Comparison of ENCODE assay signal across 24 mouse cellular contexts in genomic region chr13:20118909-20119308, GRCm38 (mm10).
"Had no signal": no experiment of that assay in that cellular context is flagged by ENCODE, and none has a peak within 500 bp of the region (broad histone marks: within the 10 kb centered on the region; RNA-seq: fewer than 3 reads in every experiment).

No protein-coding gene starts in this region.

- DNase-seq: cerebellum, adult 9-10 months; cerebellum, adult 9-11 months; cerebellum, postnatal 10 days; cerebellum, postnatal 14 days; cerebellum, postnatal 25 days; cerebellum, postnatal 36 days; embryo, embryonic 11 days; forebrain, postnatal 0 days; gastrocnemius, postnatal 10 days; gastrocnemius, postnatal 14 days; gastrocnemius, postnatal 25 days; gastrocnemius, postnatal 36 days; heart, adult 18-20 months; heart, adult 2 months had no signal

- H3K27ac ChIP-seq: embryonic facial prominence, embryonic 10.5 days; embryonic facial prominence, embryonic 12.5 days; embryonic facial prominence, embryonic 13.5 days; embryonic facial prominence, embryonic 15.5 days; forebrain, embryonic 10.5 days; forebrain, embryonic 12.5 days; forebrain, embryonic 13.5 days; forebrain, embryonic 15.5 days; heart, adult 2 months; heart, embryonic 10.5 days had no signal

- H3K4me3 ChIP-seq: embryonic facial prominence, embryonic 10.5 days; embryonic facial prominence, embryonic 12.5 days; embryonic facial prominence, embryonic 13.5 days; embryonic facial prominence, embryonic 15.5 days; erythroblast, embryonic 14.5 days; forebrain, embryonic 10.5 days; forebrain, embryonic 12.5 days; forebrain, embryonic 13.5 days; forebrain, embryonic 15.5 days; heart, adult 2 months; heart, embryonic 10.5 days had no signal
